15 mouse cellular contexts compared by ENCODE assay signal in the genomic region with DNA sequence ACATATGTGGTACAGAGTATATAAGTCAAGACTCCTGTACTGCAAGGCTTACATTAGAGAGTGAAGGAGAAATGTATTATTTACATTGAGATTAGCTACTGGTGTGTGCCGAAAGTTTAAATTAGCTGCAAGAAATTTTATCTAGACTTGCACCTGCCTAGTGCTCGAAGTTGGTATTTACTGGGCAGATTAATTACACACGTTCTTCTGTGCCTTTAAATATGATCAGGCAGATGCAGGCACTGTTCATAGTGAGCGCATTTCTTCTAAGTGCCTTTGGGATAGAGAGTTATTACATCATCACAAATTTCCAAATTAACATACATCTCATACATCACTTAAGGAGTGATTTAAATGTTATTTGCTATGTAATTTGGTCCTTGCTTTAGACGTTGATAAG.
"Had no signal": no experiment of that assay in that cellular context is flagged by ENCODE, and none has a peak within 500 bp of the region (broad histone marks: within the 10 kb centered on the region; RNA-seq: fewer than 3 reads in every experiment).

No protein-coding gene starts in this region.

- H3K4me1 ChIP-seq: neural tube, embryonic 12.5 days; neural tube, embryonic 13.5 days; neural tube, embryonic 15.5 days; stomach, embryonic 15.5 days had no signal

- H3K27ac ChIP-seq: neural tube, embryonic 12.5 days; neural tube, embryonic 13.5 days; neural tube, embryonic 15.5 days; stomach, embryonic 15.5 days had no signal

- H3K4me3 ChIP-seq: neural tube, embryonic 12.5 days; neural tube, embryonic 13.5 days; neural tube, embryonic 15.5 days; stomach, embryonic 15.5 days had no signal

- H3K4me2 ChIP-seq: neural tube, embryonic 12.5 days; neural tube, embryonic 13.5 days; neural tube, embryonic 15.5 days; stomach, embryonic 15.5 days had no signal

- H3K36me3 ChIP-seq: neural tube, embryonic 12.5 days; neural tube, embryonic 13.5 days; neural tube, embryonic 15.5 days; stomach, embryonic 15.5 days had no signal

- DNase-seq: right cerebral cortex, adult 18-20 months; right cerebral cortex, postnatal 14 days; right cerebral cortex, postnatal 25 days; right cerebral cortex, postnatal 4 days; spleen, adult 18-20 months; thymus, adult 18-20 months; thymus, adult 2 months; thymus, postnatal 14 days; thymus, postnatal 25 days; thymus, postnatal 36 days; thymus, postnatal 4 days had no signal

- H3K27me3 ChIP-seq: neural tube, embryonic 12.5 days; neural tube, embryonic 13.5 days; neural tube, embryonic 15.5 days; stomach, embryonic 15.5 days had no signal

- H3K9me3 ChIP-seq: neural tube, embryonic 12.5 days; neural tube, embryonic 13.5 days; neural tube, embryonic 15.5 days; stomach, embryonic 15.5 days had no signal

- H3K9ac ChIP-seq: neural tube, embryonic 12.5 days; neural tube, embryonic 13.5 days; neural tube, embryonic 15.5 days; stomach, embryonic 15.5 days had no signal
